Mouse (Mus musculus) urinary bladder, postnatal 25 days (tissue): ENCODE results near the gene Asb1.
A peak's percentile ranks its signal among the peaks of the same experiment; 100 is the strongest.

Source experiments
- DNase-seq: peaks from one replicate; pipeline ENCODE4 v3.0.0; 2022; ENCODE audit warnings: low spot score

The Asb1 gene

GRCm38 (mm10) chr1:91545226-91545625, 4.9 kb downstream of the Asb1 start:
- DNase-seq: no peak

GRCm38 (mm10) chr1:91547567-91547966, 7.2 kb downstream of the Asb1 start:
- DNase-seq: no peak

- DNase-seq: no peak
Measured at GRCm38 (mm10) chr1:91549073-91549472, 8.7 kb downstream of the Asb1 start.

- no peak for DNase-seq
Measured at GRCm38 (mm10) chr1:91557099-91557498, 16.8 kb downstream of the Asb1 start.

- DNase-seq: no peak
Measured at GRCm38 (mm10) chr1:91561226-91561625, 20.9 kb downstream of the Asb1 start.

GRCm38 (mm10) chr1:91562977-91563590, 22.7 kb downstream of the Asb1 start:
- no peak for DNase-seq

GRCm38 (mm10) chr1:91564004-91564403, 23.7 kb downstream of the Asb1 start:
- DNase-seq: no peak

GRCm38 (mm10) chr1:91564598-91564997, 24.3 kb downstream of the Asb1 start:
- no peak for DNase-seq

GRCm38 (mm10) chr1:91567269-91567668, 26.9 kb downstream of the Asb1 start:
- no peak for DNase-seq

- no peak for DNase-seq
Measured at GRCm38 (mm10) chr1:91572458-91572857, 32.1 kb downstream of the Asb1 start.

- DNase-seq: peak; percentile 46
Measured at GRCm38 (mm10) chr1:91574208-91574607, 33.9 kb downstream of the Asb1 start.

GRCm38 (mm10) chr1:91577883-91578517, 37.7 kb downstream of the Asb1 start:
- DNase-seq: no peak

- no peak for DNase-seq
Measured at GRCm38 (mm10) chr1:91580503-91580902, 40.2 kb downstream of the Asb1 start.

- no peak for DNase-seq
Measured at GRCm38 (mm10) chr1:91581206-91581605, 40.9 kb downstream of the Asb1 start.

- DNase-seq: no peak
Measured at GRCm38 (mm10) chr1:91584969-91585835, 44.9 kb downstream of the Asb1 start.

- DNase-seq: no peak
Measured at GRCm38 (mm10) chr1:91589738-91590137, 49.4 kb downstream of the Asb1 start.

GRCm38 (mm10) chr1:91595521-91596020, 55.2 kb downstream of the Asb1 start:
- DNase-seq: no peak

- DNase-seq: no peak
Measured at GRCm38 (mm10) chr1:91597611-91598010, 57.3 kb downstream of the Asb1 start.

GRCm38 (mm10) chr1:91600671-91601361, 60.5 kb downstream of the Asb1 start:
- peak; percentile 40 for DNase-seq

GRCm38 (mm10) chr1:91601362-91602096, 61.2 kb downstream of the Asb1 start:
- DNase-seq: no peak

GRCm38 (mm10) chr1:91605632-91606031, 65.3 kb downstream of the Asb1 start:
- no peak for DNase-seq
